ENCODE assay signal across 21 mouse cellular contexts in the genomic region with DNA sequence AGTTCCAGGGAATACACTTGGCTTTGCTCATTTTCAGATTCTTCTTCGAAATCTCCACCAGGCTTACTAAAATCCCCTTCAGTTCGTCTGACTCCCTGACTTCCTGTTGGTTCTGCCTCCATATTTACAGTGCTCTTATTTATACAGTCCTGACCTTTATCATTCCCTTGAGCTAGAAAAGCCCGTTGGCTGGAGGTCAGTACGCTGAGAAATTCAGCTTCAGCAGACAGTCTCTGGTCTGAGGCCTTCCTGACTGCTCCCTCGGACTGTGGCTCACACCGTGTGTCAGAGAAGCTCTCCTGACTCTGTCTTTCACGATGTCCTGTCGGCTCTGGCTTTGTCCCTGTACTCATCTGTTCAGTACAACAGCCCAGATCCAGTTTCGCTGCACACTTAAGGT. TPM values are rescaled to one million over a fixed set of nuclear protein-coding genes. Genes with fewer than 3 reads are reported as not detected.
DNase-seq lines count a peak whose midpoint lies in the region; ATAC-seq and TF ChIP-seq lines count a peak whose summit lies in the region.
"Had no signal": no experiment of that assay in that cellular context is flagged by ENCODE, and none has a peak within 500 bp of the region (broad histone marks: within the 10 kb centered on the region; RNA-seq: fewer than 3 reads in every experiment).

No protein-coding gene starts in this region.

- no peaks in the 10 kb centered on the region for H3K9me3 ChIP-seq in liver, embryonic 15.5 days (replicated peaks)
- no peaks in the 10 kb centered on the region for H3K9me3 ChIP-seq in hindbrain, embryonic 12.5 days (replicated peaks)
- H3K9me3 ChIP-seq: embryonic facial prominence, embryonic 12.5 days; heart, embryonic 15.5 days; midbrain, embryonic 13.5 days had no signal

- TF ChIP-seq POLR2A in kidney, adult 2 months (IDR thresholded peaks at IDR 0.05; ENCODE audit: low read depth, low read length): no peak

- peak; percentile 29 for DNase-seq in kidney, adult 2 months
- no peak for DNase-seq in kidney, postnatal 25 days
- DNase-seq in ZHBTc4 (ENCODE audit: low read depth, low spot score): peak; percentile 62
- DNase-seq in kidney, postnatal 14 days: peak; percentile 28
- no peak for DNase-seq in spleen, postnatal 14 days (ENCODE audit: low spot score in 2 of 2)
- DNase-seq: B cell, adult 2 months; cerebellum, adult 18-20 months; gastrocnemius, adult 2 months; heart, adult 11 months; left cerebral cortex, postnatal 4 days; lung, adult 18-20 months; thymus, postnatal 4 days had no signal

- ATAC-seq in liver, embryonic 15.5 days (ENCODE audit: insufficient read depth): peak; percentile 54; the same call in 1 of the 2 replicates
- ATAC-seq in hindbrain, embryonic 12.5 days (ENCODE audit: low FRiP score): no peak
- ATAC-seq: forebrain, embryonic 16.5 days; inflammation-experienced regulatory T-cells, adult 6 months; midbrain, embryonic 13.5 days had no signal

- no peaks in the 10 kb centered on the region for H3K36me3 ChIP-seq in kidney, adult 2 months (ENCODE audit: control insufficient read depth, insufficient read depth, low read length)
- H3K36me3 ChIP-seq in liver, embryonic 15.5 days (replicated peaks): no peaks in the 10 kb centered on the region
- H3K36me3 ChIP-seq in hindbrain, embryonic 12.5 days: no peaks in the 10 kb centered on the region
- H3K36me3 ChIP-seq: embryonic facial prominence, embryonic 12.5 days; heart, embryonic 15.5 days; midbrain, embryonic 13.5 days had no signal

- H3K4me1 ChIP-seq in kidney, adult 2 months (ENCODE audit: control insufficient read depth, insufficient read depth, low read length): peaks cover 3% of the 10 kb centered on the region; the same call in 1 of the 2 replicates
- H3K4me1 ChIP-seq in liver, embryonic 15.5 days (replicated peaks): no peaks in the 10 kb centered on the region
- no peaks in the 10 kb centered on the region for H3K4me1 ChIP-seq in hindbrain, embryonic 12.5 days
- H3K4me1 ChIP-seq: embryonic facial prominence, embryonic 12.5 days; heart, embryonic 15.5 days; midbrain, embryonic 13.5 days had no signal

- 40% methylated on average over 9 of the region's 9 CpGs for whole genome bisulfite sequencing in kidney, adult 2 months
- 66% methylated on average over 9 of the region's 9 CpGs for WGBS in liver, embryonic 15.5 days (ENCODE audit: insufficient replicate concordance)
- WGBS in hindbrain, embryonic 12.5 days: 82% methylated on average over 9 of the region's 9 CpGs

- H3K27ac ChIP-seq in kidney, adult 2 months (ENCODE audit: insufficient read depth, low read depth, low read length): peak overlapping the region; percentile 31
- peak overlapping the region; percentile 24 for H3K27ac ChIP-seq in liver, embryonic 15.5 days (replicated peaks)
- no peak overlapping the region for H3K27ac ChIP-seq in hindbrain, embryonic 12.5 days
- H3K27ac ChIP-seq: embryonic facial prominence, embryonic 12.5 days; gastrocnemius, adult 2 months; heart, embryonic 15.5 days; layer of hippocampus, adult 2 months; midbrain, embryonic 13.5 days had no signal

- H3K9ac ChIP-seq in liver, embryonic 15.5 days: no peak overlapping the region
- H3K9ac ChIP-seq in hindbrain, embryonic 12.5 days: no peak overlapping the region
- H3K9ac ChIP-seq: embryonic facial prominence, embryonic 12.5 days; heart, embryonic 15.5 days; midbrain, embryonic 13.5 days had no signal

- no peak overlapping the region for H3K4me2 ChIP-seq in liver, embryonic 15.5 days
- H3K4me2 ChIP-seq in hindbrain, embryonic 12.5 days (replicated peaks): no peak overlapping the region
- H3K4me2 ChIP-seq: embryonic facial prominence, embryonic 12.5 days; heart, embryonic 15.5 days; midbrain, embryonic 13.5 days had no signal

- H3K27me3 ChIP-seq in kidney, adult 2 months (replicated peaks; ENCODE audit: control insufficient read depth, insufficient read depth, low read length): no peaks in the 10 kb centered on the region
- H3K27me3 ChIP-seq in liver, embryonic 15.5 days: no peaks in the 10 kb centered on the region
- no peaks in the 10 kb centered on the region for H3K27me3 ChIP-seq in hindbrain, embryonic 12.5 days
- H3K27me3 ChIP-seq: embryonic facial prominence, embryonic 12.5 days; heart, embryonic 15.5 days; midbrain, embryonic 13.5 days had no signal

- H3K4me3 ChIP-seq in kidney, adult 2 months (ENCODE audit: insufficient read depth, low read depth, low read length): no peak overlapping the region
- H3K4me3 ChIP-seq in liver, embryonic 15.5 days (replicated peaks): no peak overlapping the region
- H3K4me3 ChIP-seq in hindbrain, embryonic 12.5 days: no peak overlapping the region
- H3K4me3 ChIP-seq: embryonic facial prominence, embryonic 12.5 days; gastrocnemius, adult 2 months; heart, embryonic 15.5 days; layer of hippocampus, adult 2 months; midbrain, embryonic 13.5 days; myocyte had no signal

- no peak for TF ChIP-seq CTCF in kidney, adult 2 months (conservative IDR thresholded peaks at IDR 0.05; ENCODE audit: insufficient read depth, insufficient read length, low read depth, low read length)

RNA-seq across cellular contexts. Expression of a gene that starts 42.2 kb away (rescaled TPM):
- 3.6 TPM in 2 replicates for polyA plus RNA-seq in kidney, adult 2 months (2012; rRNA removed)
- polyA plus RNA-seq in liver, embryonic 15.5 days (2015; fragmentation: Nextera tagmentation; extraction: Ambion mirVana): 7.1 and 8.4 TPM in 2 replicates
- polyA plus RNA-seq in hindbrain, embryonic 12.5 days (2016; fragmentation: Nextera tagmentation; extraction: Ambion mirVana): 8.5 and 9.4 TPM in 2 replicates

RNA-seq across cellular contexts. Expression of a gene that starts 42.5 kb away (rescaled TPM):
- 236 and 242 TPM in 2 replicates for polyA plus RNA-seq in kidney, adult 2 months (2012; rRNA removed)
- polyA plus RNA-seq in liver, embryonic 15.5 days (2015; fragmentation: Nextera tagmentation; extraction: Ambion mirVana): 142 and 159 TPM in 2 replicates
- 97.7 and 110 TPM in 2 replicates for polyA plus RNA-seq in hindbrain, embryonic 12.5 days (2016; fragmentation: Nextera tagmentation; extraction: Ambion mirVana)

RNA-seq across cellular contexts. Expression of a gene that starts 48.7 kb away (rescaled TPM):
- 1.3 and 1.5 TPM in 2 replicates for polyA plus RNA-seq in kidney, adult 2 months (2012; rRNA removed)
- polyA plus RNA-seq in liver, embryonic 15.5 days (2015; fragmentation: Nextera tagmentation; extraction: Ambion mirVana): 0.43 and 0.44 TPM in 2 replicates
- 0.36 and 0.59 TPM in 2 replicates for polyA plus RNA-seq in hindbrain, embryonic 12.5 days (2016; fragmentation: Nextera tagmentation; extraction: Ambion mirVana)
- polyA plus RNA-seq: myocyte had no signal

Comparison
In these comparisons a context has a peak if more than half of its experiments do, and no peak if none do; other contexts are left out.
1. DNase-seq: peak in kidney, adult 2 months (single experiment), ZHBTc4 (single experiment) and kidney, postnatal 14 days (single experiment); none in kidney, postnatal 25 days (0 of 2) and spleen, postnatal 14 days (0 of 2).